Mouse (Mus musculus): ENCODE results near the gene Sgms1.
"Not testable (repeated sequence)": the region's sequence is repeated elsewhere in the genome, so short reads cannot be mapped to it uniquely, and the experiment has no call there.

Sgms1 gene

GRCm38 (mm10) chr19:32383738-32384137 is 5.8 kb downstream of the Sgms1 start:
- no peak for DNase-seq (ENCODE audit: low read depth)

GRCm38 (mm10) chr19:32381511-32381961 is 8.0 kb downstream of the Sgms1 start:
- DNase-seq (ENCODE audit: low read depth) = no peak

GRCm38 (mm10) chr19:32380748-32381147 is 8.8 kb downstream of the Sgms1 start:
- no peak for DNase-seq (ENCODE audit: low read depth)

GRCm38 (mm10) chr19:32379239-32379920 is 10.1 kb downstream of the Sgms1 start:
- no peak for DNase-seq (ENCODE audit: low read depth)

- no peak for DNase-seq (ENCODE audit: low read depth)
These were observed 10.9 kb downstream of the Sgms1 start for GRCm38 (mm10) chr19:32378581-32378980.

GRCm38 (mm10) chr19:32377701-32378325 is 11.7 kb downstream of the Sgms1 start:
- no peak for DNase-seq (ENCODE audit: low read depth)

GRCm38 (mm10) chr19:32376886-32377535 is 12.5 kb downstream of the Sgms1 start:
- DNase-seq (ENCODE audit: low read depth) = no peak

GRCm38 (mm10) chr19:32376054-32376453 is 13.5 kb downstream of the Sgms1 start:
- DNase-seq (ENCODE audit: low read depth) = no peak

- DNase-seq (ENCODE audit: low read depth) = no peak
These were observed 14.0 kb downstream of the Sgms1 start for GRCm38 (mm10) chr19:32375473-32375985.

GRCm38 (mm10) chr19:32374751-32375150 is 14.8 kb downstream of the Sgms1 start:
- DNase-seq (ENCODE audit: low read depth) = no peak

GRCm38 (mm10) chr19:32373865-32374655 is 15.5 kb downstream of the Sgms1 start:
- DNase-seq (ENCODE audit: low read depth) = no peak

GRCm38 (mm10) chr19:32372373-32372772 is 17.1 kb downstream of the Sgms1 start:
- DNase-seq (ENCODE audit: low read depth) = no peak

GRCm38 (mm10) chr19:32367333-32367732 is 22.2 kb downstream of the Sgms1 start:
- no peak for DNase-seq (ENCODE audit: low read depth)

- no peak for DNase-seq (ENCODE audit: low read depth)
These were observed 23.1 kb downstream of the Sgms1 start for GRCm38 (mm10) chr19:32366406-32366805.

- no peak for DNase-seq (ENCODE audit: low read depth)
These were observed 24.4 kb downstream of the Sgms1 start for GRCm38 (mm10) chr19:32365111-32365510.

- DNase-seq (ENCODE audit: low read depth) = no peak
These were observed 25.9 kb downstream of the Sgms1 start for GRCm38 (mm10) chr19:32363587-32363986.

- no peak for DNase-seq (ENCODE audit: low read depth)
These were observed 27.0 kb downstream of the Sgms1 start for GRCm38 (mm10) chr19:32362520-32362919.

GRCm38 (mm10) chr19:32360989-32361698 is 28.4 kb downstream of the Sgms1 start:
- no peak for DNase-seq (ENCODE audit: low read depth)

- DNase-seq (ENCODE audit: low read depth) = no peak
These were observed 29.0 kb downstream of the Sgms1 start for GRCm38 (mm10) chr19:32360546-32360945.

GRCm38 (mm10) chr19:32358699-32359517 is 30.6 kb downstream of the Sgms1 start:
- no peak for DNase-seq (ENCODE audit: low read depth)

GRCm38 (mm10) chr19:32358011-32358410 is 31.5 kb downstream of the Sgms1 start:
- DNase-seq (ENCODE audit: low read depth) = not testable (repeated sequence)

Data from c-Kit-positive CD71-negative TER-119-negative erythroid progenitor cells, embryonic 14.5 days (primary cell).